Mouse (Mus musculus) lung, postnatal 36 days (tissue): ENCODE measurements around the gene Bsnd.

Experiments
- DNase-seq: peaks from one replicate; pipeline ENCODE4 v3.0.0; 2022; ENCODE audit warnings: mixed read lengths

Gene Bsnd

GRCm38 (mm10) chr4:106492116-106492515 lies at the start of gene Bsnd:
Gene Bsnd (minus strand): TSS chr4:106492283.
- no peak for DNase-seq

GRCm38 (mm10) chr4:106541491-106541890 lies 49.4 kb upstream of the Bsnd start:
- DNase-seq = no peak

- DNase-seq = no peak
Observed at GRCm38 (mm10) chr4:106539756-106540155, 47.7 kb upstream of the Bsnd start.

GRCm38 (mm10) chr4:106534256-106534655 lies 42.2 kb upstream of the Bsnd start:
- DNase-seq = no peak

- no peak for DNase-seq
Observed at GRCm38 (mm10) chr4:106533421-106534080, 41.5 kb upstream of the Bsnd start.

GRCm38 (mm10) chr4:106530113-106530482 lies 38.0 kb upstream of the Bsnd start:
- no peak for DNase-seq

GRCm38 (mm10) chr4:106529375-106530112 lies 37.5 kb upstream of the Bsnd start:
- peak; percentile 95 for DNase-seq

- no peak for DNase-seq
Observed at GRCm38 (mm10) chr4:106527856-106528547, 35.9 kb upstream of the Bsnd start.

- no peak for DNase-seq
Observed at GRCm38 (mm10) chr4:106525001-106525400, 32.9 kb upstream of the Bsnd start.

GRCm38 (mm10) chr4:106524131-106524530 lies 32.0 kb upstream of the Bsnd start:
- DNase-seq = no peak

GRCm38 (mm10) chr4:106522547-106522946 lies 30.5 kb upstream of the Bsnd start:
- DNase-seq = no peak

GRCm38 (mm10) chr4:106514606-106515005 lies 22.5 kb upstream of the Bsnd start:
- DNase-seq = no peak

GRCm38 (mm10) chr4:106509888-106510287 lies 17.8 kb upstream of the Bsnd start:
- DNase-seq = no peak

- peak; percentile 50 for DNase-seq
Observed at GRCm38 (mm10) chr4:106505453-106506058, 13.5 kb upstream of the Bsnd start.

- DNase-seq = no peak
Observed at GRCm38 (mm10) chr4:106503578-106503977, 11.5 kb upstream of the Bsnd start.

GRCm38 (mm10) chr4:106500066-106500465 lies 8.0 kb upstream of the Bsnd start:
- no peak for DNase-seq

GRCm38 (mm10) chr4:106498471-106498844 lies 6.4 kb upstream of the Bsnd start:
- DNase-seq = no peak

- DNase-seq = no peak
Observed at GRCm38 (mm10) chr4:106497776-106498470, 5.8 kb upstream of the Bsnd start.

GRCm38 (mm10) chr4:106496833-106497232 lies 4.8 kb upstream of the Bsnd start:
- DNase-seq = peak; percentile 2

GRCm38 (mm10) chr4:106493639-106494038 lies 1.6 kb upstream of the Bsnd start:
- DNase-seq = peak; percentile 6

GRCm38 (mm10) chr4:106490620-106491019 lies 1.5 kb downstream of the Bsnd start:
- no peak for DNase-seq

- DNase-seq = no peak
Observed at GRCm38 (mm10) chr4:106483831-106484230, 8.3 kb downstream of the Bsnd start.

GRCm38 (mm10) chr4:106483215-106483727 lies 8.8 kb downstream of the Bsnd start:
- no peak for DNase-seq
